Mouse (Mus musculus) effector memory CD4-positive, alpha-beta T cell, adult 5 months (primary cell): ENCODE measurements around the gene Clcn3. TPM values are rescaled to one million over a fixed set of nuclear protein-coding genes. Genes with fewer than 3 reads are reported as not detected.

Experiments used
- polyA plus RNA-seq: library from polyadenylated mRNA; unstranded; fragments of 100-300 nt; shearing (Covaris generic); gene quantifications from one replicate; pipeline ENCODE4 v1.2.1, GENCODE M21; 2017

Gene Clcn3
- 41.0 TPM for polyA plus RNA-seq

GRCm38 (mm10) chr8:60982701-60983687 lies at the start of gene Clcn3:
Gene Clcn3, minus strand, starts transcription at chr8:60983300.

GRCm38 (mm10) chr8:60992910-60993638 lies 10.0 kb upstream of the Clcn3 start, which contains the start of gene Nek1:
Gene Nek1, plus strand, starts transcription at chr8:60993195.

GRCm38 (mm10) chr8:60889843-60890519 lies 93.1 kb downstream of the Clcn3 start, which contains the start of gene Hpf1:
Gene Hpf1, plus strand, starts transcription at chr8:60890418.

Other genes with a start within 250 kb of the Clcn3 start
- gene Hpf1, start 92.9 kb downstream of the Clcn3 start, polyA plus RNA-seq = 55.4 TPM
- 11.4 TPM for gene Nek1, start 9.9 kb upstream of the Clcn3 start, polyA plus RNA-seq
- 3.6 TPM for gene Sh3rf1, start 240.6 kb upstream of the Clcn3 start, polyA plus RNA-seq